Mouse (Mus musculus): ENCODE results near the gene Olfr370.
"Not testable (repeated sequence)": the region's sequence is repeated elsewhere in the genome, so short reads cannot be mapped to it uniquely, and the experiment has no call there.

DNA sequence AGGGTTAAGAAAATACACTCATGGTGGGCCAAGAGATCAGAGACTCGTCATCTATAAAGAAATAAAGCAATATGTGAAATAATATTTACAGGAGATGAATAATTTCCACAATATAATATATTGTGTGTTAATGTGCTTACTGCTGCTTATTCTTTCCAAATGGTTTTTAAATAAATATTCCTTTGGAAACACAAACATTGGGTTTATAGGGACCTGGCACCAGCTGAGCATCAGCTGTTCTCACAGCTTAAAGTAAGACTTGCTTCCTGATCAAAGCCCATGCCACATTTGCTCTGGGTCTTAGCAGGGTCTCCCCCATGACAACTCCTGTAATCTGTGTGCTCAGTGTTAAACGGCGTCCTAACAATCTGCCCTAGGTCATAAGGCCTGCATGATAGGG lies 14.7 kb upstream of the Olfr370 start:
- TF ChIP-seq CTCF, EP300 (IDR thresholded peaks at IDR 0.05; ENCODE audit: low read depth): not testable (repeated sequence)
